Mouse (Mus musculus) right cerebral cortex, postnatal 10 days (tissue): ENCODE measurements at regions not wholly inside any gene's neighbourhood (a gene's known extent, or its start where the extent isn't known, plus 50 kb on each side); places are given as distances from the start of the nearest gene placed in this dataset.

Experiments used
- DNase-seq, 2 experiments: peaks; one replicate each; pipeline ENCODE4 v3.0.0; 2021; ENCODE audit warnings: low spot score in 2 of 2

DNA sequence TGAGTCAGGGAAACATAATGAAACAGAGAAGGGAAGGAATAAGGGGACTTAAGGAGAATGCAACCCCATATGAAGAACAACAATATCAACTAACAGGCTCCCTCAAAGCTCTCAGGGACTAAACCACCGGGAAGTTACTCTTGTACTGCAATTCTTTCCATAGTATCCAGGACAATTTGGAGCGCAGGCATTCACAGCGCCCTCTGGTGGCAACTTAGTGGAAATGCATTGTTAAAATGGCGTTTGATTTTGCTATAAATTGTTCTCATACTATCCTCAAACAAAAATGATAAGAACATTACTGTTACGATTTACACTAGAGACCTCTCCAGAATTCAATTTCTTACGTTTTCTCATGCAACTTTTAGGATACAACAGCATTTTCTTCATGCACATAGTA, 1126.1 kb downstream of the Pcdh9 start:
- DNase-seq, result no peak

DNA sequence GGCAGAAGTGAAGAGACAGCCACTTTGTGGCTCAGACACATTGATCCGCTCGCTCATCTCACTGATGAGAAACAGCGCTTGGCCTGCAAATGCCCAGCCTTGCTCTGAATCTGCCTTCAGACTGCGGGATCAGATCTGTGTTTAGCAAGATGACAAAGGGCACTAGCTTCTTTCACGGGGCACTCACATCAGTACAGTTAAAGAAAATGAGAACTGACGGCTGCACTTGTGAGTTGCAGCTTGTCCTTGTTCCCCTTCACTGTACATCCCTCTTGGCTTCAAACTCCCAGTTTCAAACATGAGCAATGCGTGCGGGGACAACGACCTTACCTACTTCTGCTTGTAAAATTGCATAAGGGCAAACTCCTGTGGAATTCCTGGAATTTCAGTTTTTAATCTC, 1135.8 kb downstream of the Pcdh9 start:
- DNase-seq, result no peak

DNA sequence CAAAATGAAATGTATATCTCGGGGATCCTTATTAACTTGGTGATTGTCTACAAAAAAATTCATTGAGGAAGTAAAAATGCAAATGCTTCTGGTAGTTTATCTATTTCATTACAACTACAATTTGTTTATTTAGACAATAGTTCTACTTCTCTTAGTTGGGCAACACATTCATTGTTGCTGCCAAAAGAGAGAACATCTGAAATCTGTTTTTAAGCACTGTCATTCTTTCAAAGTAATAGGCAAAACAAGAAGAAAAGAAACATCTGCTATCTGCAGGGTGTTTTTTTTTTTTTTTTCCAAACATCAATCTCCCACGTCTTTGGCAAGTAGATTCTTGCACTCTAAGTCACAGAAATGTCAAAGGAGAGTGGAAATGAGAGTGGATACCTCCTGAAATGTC, 1172.8 kb downstream of the Pcdh9 start:
- no peak for DNase-seq

DNA sequence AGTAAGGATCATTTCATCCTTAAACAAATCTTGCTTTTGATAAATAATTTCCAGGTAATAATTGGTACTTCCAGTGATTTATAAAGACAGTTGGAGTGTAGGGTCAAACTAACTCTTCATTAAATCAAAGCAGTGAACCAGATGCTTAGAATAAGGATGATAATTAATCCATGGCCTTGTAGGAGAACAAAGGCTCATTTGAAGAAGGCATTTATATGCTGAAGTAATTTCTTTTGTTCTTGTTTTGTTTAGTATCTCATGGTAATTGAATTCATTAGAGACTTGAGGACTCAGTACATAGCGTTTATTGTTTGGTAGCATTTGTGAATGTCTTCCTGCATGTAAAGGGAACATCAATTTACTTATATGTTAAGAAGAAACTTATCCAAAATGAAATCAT, 1202.3 kb downstream of the Pcdh9 start:
- DNase-seq, result no peak

DNA sequence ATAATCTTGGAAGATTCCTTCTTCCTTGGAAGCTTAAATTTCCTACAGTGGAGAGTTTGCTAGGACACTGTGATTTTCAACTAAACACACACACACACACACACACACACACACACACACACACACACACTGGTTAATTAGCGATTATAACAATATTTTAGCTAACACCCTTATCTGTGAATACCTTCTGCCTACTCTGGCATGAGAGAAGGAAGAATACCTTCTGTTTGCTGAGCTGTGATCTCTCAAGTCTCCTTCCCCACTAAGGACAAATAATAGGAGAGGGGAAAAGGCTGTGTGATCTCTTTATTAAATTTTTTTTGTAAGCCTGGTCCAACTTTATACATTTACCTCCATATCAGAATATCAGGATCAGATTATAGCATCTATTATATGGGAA, 1203.4 kb downstream of the Pcdh9 start:
- no peak for DNase-seq

DNA sequence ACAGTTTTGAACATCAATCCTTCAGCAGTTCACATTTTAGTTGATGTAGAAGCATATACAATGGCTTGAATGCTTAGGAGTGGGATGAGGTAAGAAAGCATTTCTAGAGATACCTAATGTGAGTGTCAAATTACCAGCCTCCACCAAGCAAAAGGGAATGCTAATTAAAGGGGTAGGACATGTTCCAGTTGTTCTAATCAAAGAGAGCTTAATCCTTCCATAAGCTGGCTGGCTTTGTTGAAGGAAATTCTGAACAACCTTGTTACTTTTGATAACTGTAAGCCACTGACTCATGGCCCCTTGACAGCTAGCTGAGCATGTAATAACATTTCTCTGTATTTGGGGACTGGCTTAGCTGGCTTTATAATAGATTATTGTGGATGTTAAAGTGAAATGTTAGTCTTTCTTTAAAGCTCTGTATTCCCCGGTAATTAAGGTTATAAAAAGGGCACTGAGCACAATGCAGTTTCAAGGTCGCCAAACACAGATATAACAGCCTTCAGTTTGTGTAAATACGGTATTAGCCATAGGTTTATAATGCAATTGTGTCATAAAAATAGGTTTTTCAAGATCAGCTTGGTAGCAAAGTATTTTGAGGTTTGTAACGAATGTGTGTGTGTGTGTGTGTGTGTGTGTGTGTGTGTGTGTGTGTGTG, 1211.5 kb downstream of the Pcdh9 start:
- DNase-seq, result no peak

DNA sequence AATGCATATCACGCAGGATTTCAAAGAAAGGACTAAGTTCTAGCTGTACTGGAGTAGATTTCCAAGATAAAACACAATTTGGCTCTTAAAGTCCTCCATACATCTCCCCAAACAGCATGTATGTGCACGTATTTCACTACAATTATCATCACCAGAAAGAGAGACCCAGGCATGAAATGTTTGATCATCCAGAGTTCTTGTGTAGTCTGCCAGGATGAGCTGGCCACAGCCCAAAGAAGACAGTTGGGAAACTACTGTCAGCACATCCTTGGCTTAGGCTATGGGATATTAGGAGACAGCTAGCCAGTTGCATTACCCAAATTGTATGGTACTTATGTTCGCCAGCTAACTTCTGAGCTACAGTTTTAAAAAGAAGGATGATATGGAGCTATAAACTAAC, 1216.3 kb downstream of the Pcdh9 start:
- DNase-seq, result peak in 1 of 2 experiments; percentile 21
